Mouse (Mus musculus): ENCODE data around the gene Gpd2. TPM values are rescaled to one million over a fixed set of nuclear protein-coding genes. Genes with fewer than 3 reads are reported as not detected.
A peak's percentile ranks its signal among the peaks of the same experiment; 100 is the strongest.

Gene Gpd2
- polyA plus RNA-seq, 1 experiment: 10.0 TPM

GRCm38 (mm10) chr2:57255153-57255670, 17.8 kb downstream of the Gpd2 start:
- Histone ChIP-seq H3K27me3 (ENCODE audit: control insufficient read depth, insufficient read depth, low read length) (no peaks in the 10 kb centered on the region), H3K36me3 (ENCODE audit: control insufficient read depth, insufficient read depth, low read length) (no peaks in the 10 kb centered on the region), H3K27ac (ENCODE audit: control insufficient read depth, insufficient read depth, low read length) (no peak overlapping the region), H3K4me1 (replicated peaks; ENCODE audit: control insufficient read depth, insufficient read depth, low read length) (peaks cover 3% of the 10 kb centered on the region), H3K4me3 (ENCODE audit: control insufficient read depth, insufficient read depth, low read length) (no peak overlapping the region)
- 95% methylated on average over 11 of the region's 11 CpGs for WGBS
- TF ChIP-seq CTCF (IDR thresholded peaks at IDR 0.05; ENCODE audit: borderline replicate concordance, control insufficient read depth, extremely low read depth, insufficient read depth, low read length, poor library complexity) (no peak), POLR2A (IDR thresholded peaks at IDR 0.05; ENCODE audit: control insufficient read depth, extremely low read depth, insufficient read depth, low read length, poor library complexity) (no peak)
- DNase-seq: no peak

- Histone ChIP-seq H3K27me3 (ENCODE audit: control insufficient read depth, insufficient read depth, low read length) (no peaks in the 10 kb centered on the region), H3K4me3 (ENCODE audit: control insufficient read depth, insufficient read depth, low read length) (no peak overlapping the region), H3K4me1 (replicated peaks; ENCODE audit: control insufficient read depth, insufficient read depth, low read length) (peaks cover 3% of the 10 kb centered on the region), H3K36me3 (ENCODE audit: control insufficient read depth, insufficient read depth, low read length) (no peaks in the 10 kb centered on the region), H3K27ac (ENCODE audit: control insufficient read depth, insufficient read depth, low read length) (no peak overlapping the region)
- 77% methylated on average over 3 of the region's 3 CpGs for WGBS
- DNase-seq: no peak
- no peak for TF ChIP-seq POLR2A (IDR thresholded peaks at IDR 0.05; ENCODE audit: control insufficient read depth, extremely low read depth, insufficient read depth, low read length, poor library complexity)
- TF ChIP-seq CTCF (IDR thresholded peaks at IDR 0.05; ENCODE audit: borderline replicate concordance, control insufficient read depth, extremely low read depth, insufficient read depth, low read length, poor library complexity): no peak
These were observed 18.4 kb downstream of the Gpd2 start for GRCm38 (mm10) chr2:57255836-57256235.

- Histone ChIP-seq H3K36me3 (ENCODE audit: control insufficient read depth, insufficient read depth, low read length) (no peaks in the 10 kb centered on the region), H3K27me3 (ENCODE audit: control insufficient read depth, insufficient read depth, low read length) (no peaks in the 10 kb centered on the region), H3K27ac (ENCODE audit: control insufficient read depth, insufficient read depth, low read length) (no peak overlapping the region), H3K4me3 (ENCODE audit: control insufficient read depth, insufficient read depth, low read length) (no peak overlapping the region), H3K4me1 (replicated peaks; ENCODE audit: control insufficient read depth, insufficient read depth, low read length) (peaks cover 3% of the 10 kb centered on the region)
- DNase-seq: peak; percentile 8
- TF ChIP-seq POLR2A (IDR thresholded peaks at IDR 0.05; ENCODE audit: control insufficient read depth, extremely low read depth, insufficient read depth, low read length, poor library complexity) (no peak), CTCF (IDR thresholded peaks at IDR 0.05; ENCODE audit: borderline replicate concordance, control insufficient read depth, extremely low read depth, insufficient read depth, low read length, poor library complexity) (no peak)
- 27% methylated on average over 6 of the region's 6 CpGs for WGBS
These were observed 19.0 kb downstream of the Gpd2 start for GRCm38 (mm10) chr2:57256459-57256858.

GRCm38 (mm10) chr2:57261286-57262077, 24.0 kb downstream of the Gpd2 start:
- Histone ChIP-seq H3K27ac (ENCODE audit: control insufficient read depth, insufficient read depth, low read length) (no peak overlapping the region), H3K4me3 (ENCODE audit: control insufficient read depth, insufficient read depth, low read length) (no peak overlapping the region), H3K27me3 (ENCODE audit: control insufficient read depth, insufficient read depth, low read length) (no peaks in the 10 kb centered on the region), H3K4me1 (replicated peaks; ENCODE audit: control insufficient read depth, insufficient read depth, low read length) (peaks cover 2% of the 10 kb centered on the region), H3K36me3 (ENCODE audit: control insufficient read depth, insufficient read depth, low read length) (no peaks in the 10 kb centered on the region)
- TF ChIP-seq POLR2A (IDR thresholded peaks at IDR 0.05; ENCODE audit: control insufficient read depth, extremely low read depth, insufficient read depth, low read length, poor library complexity): no peak
- no peak for DNase-seq
- 94% methylated on average over 8 of the region's 8 CpGs for WGBS

GRCm38 (mm10) chr2:57263431-57263830, 26.0 kb downstream of the Gpd2 start:
- H3K27me3 ChIP-seq (ENCODE audit: control insufficient read depth, insufficient read depth, low read length): no peaks in the 10 kb centered on the region
- H3K36me3 ChIP-seq (ENCODE audit: control insufficient read depth, insufficient read depth, low read length): peaks cover 3% of the 10 kb centered on the region; the same call in 1 of the 2 replicates
- H3K4me1 ChIP-seq (replicated peaks; ENCODE audit: control insufficient read depth, insufficient read depth, low read length): no peaks in the 10 kb centered on the region
- no peak for TF ChIP-seq CTCF (IDR thresholded peaks at IDR 0.05; ENCODE audit: borderline replicate concordance, control insufficient read depth, extremely low read depth, insufficient read depth, low read length, poor library complexity)
- TF ChIP-seq POLR2A (IDR thresholded peaks at IDR 0.05; ENCODE audit: control insufficient read depth, extremely low read depth, insufficient read depth, low read length, poor library complexity): no peak
- no peak for DNase-seq
- no peak overlapping the region for H3K4me3 ChIP-seq (ENCODE audit: control insufficient read depth, insufficient read depth, low read length)
- 95% methylated on average over 1 of the region's 1 CpGs for WGBS
- H3K27ac ChIP-seq (ENCODE audit: control insufficient read depth, insufficient read depth, low read length): no peak overlapping the region

- Histone ChIP-seq H3K27me3 (ENCODE audit: control insufficient read depth, insufficient read depth, low read length) (no peaks in the 10 kb centered on the region), H3K36me3 (ENCODE audit: control insufficient read depth, insufficient read depth, low read length) (peaks cover 3% of the 10 kb centered on the region; the same call in 1 of the 2 replicates), H3K4me3 (ENCODE audit: control insufficient read depth, insufficient read depth, low read length) (no peak overlapping the region), H3K4me1 (replicated peaks; ENCODE audit: control insufficient read depth, insufficient read depth, low read length) (no peaks in the 10 kb centered on the region), H3K27ac (ENCODE audit: control insufficient read depth, insufficient read depth, low read length) (no peak overlapping the region)
- WGBS: 98% methylated on average over 7 of the region's 7 CpGs
- TF ChIP-seq POLR2A (IDR thresholded peaks at IDR 0.05; ENCODE audit: control insufficient read depth, extremely low read depth, insufficient read depth, low read length, poor library complexity): no peak
- TF ChIP-seq CTCF (IDR thresholded peaks at IDR 0.05; ENCODE audit: borderline replicate concordance, control insufficient read depth, extremely low read depth, insufficient read depth, low read length, poor library complexity): no peak
- no peak for DNase-seq
These were observed 27.5 kb downstream of the Gpd2 start for GRCm38 (mm10) chr2:57264912-57265311.
